Mouse (Mus musculus) inflammation-experienced regulatory T-cells, adult 6 months (primary cell): ENCODE results near the gene Fcgr1. TPM values are rescaled to one million over a fixed set of nuclear protein-coding genes. Genes with fewer than 3 reads are reported as not detected.
"Not testable (repeated sequence)": the region's sequence is repeated elsewhere in the genome, so short reads cannot be mapped to it uniquely, and the experiment has no call there.

Source experiments
- ATAC-seq: one replicate; pipeline ENCODE4 v1.8.0; 2017
- polyA plus RNA-seq, 3 experiments: library from polyadenylated mRNA; unstranded; fragments of 100-300 nt; shearing (Covaris generic); gene quantifications; one replicate each; pipeline ENCODE4 v1.2.1; 2017

The Fcgr1 gene
- under 1 TPM in 1 of 3 experiments, not detected in 2; 0.43 TPM for polyA plus RNA-seq

GRCm38 (mm10) chr3:96293787-96294186 lies at the start of gene Fcgr1:
TSS of gene Fcgr1 (minus strand) at chr3:96293969.
- ATAC-seq = no peak

GRCm38 (mm10) chr3:96342652-96343051 lies 48.9 kb upstream of the Fcgr1 start:
- ATAC-seq = not testable (repeated sequence)

- not testable (repeated sequence) for ATAC-seq
These were observed 48.3 kb upstream of the Fcgr1 start for GRCm38 (mm10) chr3:96342100-96342499.

- no peak for ATAC-seq
These were observed 47.0 kb upstream of the Fcgr1 start for GRCm38 (mm10) chr3:96340611-96341312.

- no peak for ATAC-seq
These were observed 45.2 kb upstream of the Fcgr1 start for GRCm38 (mm10) chr3:96338849-96339480.

GRCm38 (mm10) chr3:96338043-96338442 lies 44.3 kb upstream of the Fcgr1 start:
- ATAC-seq = no peak

GRCm38 (mm10) chr3:96337269-96337668 lies 43.5 kb upstream of the Fcgr1 start:
- ATAC-seq = no peak

- ATAC-seq = no peak
These were observed 42.9 kb upstream of the Fcgr1 start for GRCm38 (mm10) chr3:96336636-96337035.

GRCm38 (mm10) chr3:96335591-96335990 lies 41.8 kb upstream of the Fcgr1 start:
- ATAC-seq = no peak

GRCm38 (mm10) chr3:96335163-96335550 lies 41.4 kb upstream of the Fcgr1 start:
- no peak for ATAC-seq

GRCm38 (mm10) chr3:96334175-96335162 lies 40.7 kb upstream of the Fcgr1 start:
- ATAC-seq = no peak

GRCm38 (mm10) chr3:96333396-96334174 lies 39.8 kb upstream of the Fcgr1 start:
- peak; percentile 51 for ATAC-seq

GRCm38 (mm10) chr3:96332631-96333395 lies 39.0 kb upstream of the Fcgr1 start:
- ATAC-seq = peak; percentile 29

GRCm38 (mm10) chr3:96332000-96332399 lies 38.2 kb upstream of the Fcgr1 start:
- no peak for ATAC-seq

- ATAC-seq = no peak
These were observed 37.7 kb upstream of the Fcgr1 start for GRCm38 (mm10) chr3:96331438-96331837.

- no peak for ATAC-seq
These were observed 36.8 kb upstream of the Fcgr1 start for GRCm38 (mm10) chr3:96330603-96331002.

GRCm38 (mm10) chr3:96330181-96330580 lies 36.4 kb upstream of the Fcgr1 start:
- ATAC-seq = no peak

- ATAC-seq = no peak
These were observed 35.1 kb upstream of the Fcgr1 start for GRCm38 (mm10) chr3:96328730-96329387.

GRCm38 (mm10) chr3:96328060-96328729 lies 34.4 kb upstream of the Fcgr1 start:
- ATAC-seq = not testable (repeated sequence)

GRCm38 (mm10) chr3:96327647-96328046 lies 33.9 kb upstream of the Fcgr1 start:
- ATAC-seq = no peak
